Mouse (Mus musculus): Measurements from ENCODE around the gene Asb11. TPM values are rescaled to one million over a fixed set of nuclear protein-coding genes. Genes with fewer than 3 reads are reported as not detected.
A peak's percentile ranks its signal among the peaks of the same experiment; 100 is the strongest.

The Asb11 gene
- polyA plus RNA-seq, 1 experiment from 2014 or later = 1.4 TPM

- no peaks in the 10 kb centered on the region for H3K36me3 ChIP-seq (ENCODE audit: control insufficient read depth, insufficient read depth, low read length)
- no peak overlapping the region for H3K4me2 ChIP-seq (replicated peaks; ENCODE audit: low read depth)
- no peak overlapping the region for H3K27ac ChIP-seq (replicated peaks)
- DNase-seq (ENCODE audit: low spot score) = no peak
- 66% methylated on average over 12 of the region's 12 CpGs for WGBS
- H3K4me3 ChIP-seq (ENCODE audit: low read depth, low read length) = no peak overlapping the region
- H3K9ac ChIP-seq (ENCODE audit: low read length) = no peak overlapping the region
- TF ChIP-seq EP300 (optimal IDR thresholded peaks at IDR 0.05) (no peak), CTCF (IDR thresholded peaks at IDR 0.05; ENCODE audit: low read depth) (no peak)
- no peak; the same call in 1 of the 2 replicates for ATAC-seq (ENCODE audit: low FRiP score, low TSS enrichment)
- no peaks in the 10 kb centered on the region for H3K4me1 ChIP-seq (replicated peaks; ENCODE audit: control insufficient read depth, insufficient read depth)
- no peaks in the 10 kb centered on the region for H3K9me3 ChIP-seq (ENCODE audit: control insufficient read depth, low read length)
- H3K27me3 ChIP-seq (ENCODE audit: control insufficient read depth, insufficient read depth, low read length) = no peaks in the 10 kb centered on the region
These were observed 8.8 kb downstream of the Asb11 start for GRCm38 (mm10) chrX:164445601-164446000.

DNA sequence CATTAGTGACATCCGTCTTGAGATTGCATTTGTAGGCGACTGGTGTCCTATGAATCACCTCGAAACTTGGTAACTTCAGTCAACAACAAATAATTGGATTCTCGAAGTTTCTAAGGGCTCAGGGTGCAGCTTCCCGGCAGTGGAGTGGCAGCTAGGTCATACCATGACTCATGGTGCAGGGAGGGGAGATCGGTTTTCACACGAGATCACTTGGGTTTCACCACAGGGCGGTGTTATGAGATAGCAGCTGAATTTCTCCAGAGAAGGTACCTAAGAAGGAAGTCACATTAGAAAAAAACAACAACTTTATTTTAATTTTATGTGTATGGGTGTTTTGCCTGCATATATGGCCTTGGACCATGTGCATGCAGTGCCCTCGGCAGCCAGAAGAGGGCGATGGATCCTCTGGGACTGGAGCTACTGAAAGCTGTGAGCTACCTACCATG, 9.3 kb downstream of the Asb11 start:
- H3K9me3 ChIP-seq (ENCODE audit: control insufficient read depth, low read length) = no peaks in the 10 kb centered on the region
- DNase-seq (ENCODE audit: low spot score) (peak; percentile 29), ATAC-seq (ENCODE audit: low FRiP score, low TSS enrichment) (peak; percentile 85)
- H3K27ac ChIP-seq (replicated peaks) = no peak overlapping the region
- no peak overlapping the region for H3K4me3 ChIP-seq (ENCODE audit: low read depth, low read length)
- H3K27me3 ChIP-seq (ENCODE audit: control insufficient read depth, insufficient read depth, low read length) = no peaks in the 10 kb centered on the region
- H3K9ac ChIP-seq (ENCODE audit: low read length) = no peak overlapping the region
- no peaks in the 10 kb centered on the region for H3K36me3 ChIP-seq (ENCODE audit: control insufficient read depth, insufficient read depth, low read length)
- H3K4me1 ChIP-seq (replicated peaks; ENCODE audit: control insufficient read depth, insufficient read depth) = no peaks in the 10 kb centered on the region
- 66% methylated on average over 10 of the region's 10 CpGs for WGBS
- H3K4me2 ChIP-seq (replicated peaks; ENCODE audit: low read depth) = no peak overlapping the region
- peak; percentile 53 for TF ChIP-seq CTCF (IDR thresholded peaks at IDR 0.05; ENCODE audit: low read depth)
- TF ChIP-seq EP300 (optimal IDR thresholded peaks at IDR 0.05) = no peak

DNA sequence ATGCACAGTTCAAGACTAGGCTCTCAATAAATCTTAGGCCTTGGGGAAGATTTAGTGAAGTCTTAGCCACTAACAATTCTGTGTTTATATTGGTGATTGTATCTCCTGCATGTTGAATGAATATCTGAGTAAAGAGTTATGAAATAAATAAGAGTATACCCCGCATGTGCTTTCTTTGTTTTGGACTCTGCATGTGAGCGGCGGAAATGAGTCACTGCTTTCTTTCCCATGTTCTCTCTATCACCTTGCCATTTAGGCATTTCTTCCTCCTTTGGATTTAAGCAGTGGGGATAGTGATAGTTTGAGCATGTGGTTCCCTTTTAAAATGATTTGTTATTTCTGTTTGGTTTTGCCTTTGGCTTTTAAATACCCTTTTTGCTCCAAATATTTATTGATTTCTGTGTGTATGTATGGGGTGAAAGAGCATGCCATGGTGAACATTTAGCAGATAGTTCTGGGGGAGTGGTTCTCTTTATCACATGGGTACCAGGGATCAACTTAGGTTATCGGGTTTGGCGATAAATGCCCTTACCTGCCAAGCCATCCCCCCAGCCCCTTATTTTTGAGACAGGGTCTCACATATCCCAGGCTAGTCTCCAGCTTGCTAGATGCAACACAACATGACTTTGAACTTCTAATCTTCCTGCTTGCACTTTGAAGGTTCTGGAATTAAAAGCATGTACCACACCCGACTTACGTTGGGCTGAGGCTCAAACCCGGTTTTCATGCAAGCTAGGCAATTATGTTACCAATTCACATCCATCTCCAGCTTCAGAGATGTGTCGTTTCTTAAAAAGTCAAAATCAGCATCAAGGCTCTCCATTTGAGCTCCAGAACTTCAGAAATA, 10.3 kb downstream of the Asb11 start:
- Histone ChIP-seq H3K36me3 (ENCODE audit: control insufficient read depth, insufficient read depth, low read length) (no peaks in the 10 kb centered on the region), H3K4me1 (replicated peaks; ENCODE audit: control insufficient read depth, insufficient read depth) (no peaks in the 10 kb centered on the region), H3K9ac (ENCODE audit: low read length) (no peak overlapping the region), H3K4me2 (replicated peaks; ENCODE audit: low read depth) (no peak overlapping the region), H3K9me3 (ENCODE audit: control insufficient read depth, low read length) (no peaks in the 10 kb centered on the region), H3K4me3 (ENCODE audit: low read depth, low read length) (no peak overlapping the region), H3K27ac (replicated peaks) (no peak overlapping the region), H3K27me3 (ENCODE audit: control insufficient read depth, insufficient read depth, low read length) (no peaks in the 10 kb centered on the region)
- 79% methylated on average over 9 of the region's 9 CpGs for WGBS
- TF ChIP-seq CTCF (IDR thresholded peaks at IDR 0.05; ENCODE audit: low read depth) (no peak), EP300 (optimal IDR thresholded peaks at IDR 0.05) (no peak)
- ATAC-seq (ENCODE audit: low FRiP score, low TSS enrichment) (no peak), DNase-seq (ENCODE audit: low spot score) (no peak)

- no peak overlapping the region for H3K4me3 ChIP-seq (ENCODE audit: low read depth, low read length)
- ATAC-seq (ENCODE audit: low FRiP score, low TSS enrichment) = no peak
- no peaks in the 10 kb centered on the region for H3K9me3 ChIP-seq (ENCODE audit: control insufficient read depth, low read length)
- H3K4me2 ChIP-seq (replicated peaks; ENCODE audit: low read depth) = no peak overlapping the region
- H3K4me1 ChIP-seq (replicated peaks; ENCODE audit: control insufficient read depth, insufficient read depth) = no peaks in the 10 kb centered on the region
- no peak overlapping the region for H3K9ac ChIP-seq (ENCODE audit: low read length)
- H3K27me3 ChIP-seq (ENCODE audit: control insufficient read depth, insufficient read depth, low read length) = no peaks in the 10 kb centered on the region
- DNase-seq (ENCODE audit: low spot score) = no peak
- TF ChIP-seq EP300 (optimal IDR thresholded peaks at IDR 0.05) (no peak), CTCF (IDR thresholded peaks at IDR 0.05; ENCODE audit: low read depth) (no peak)
- WGBS = 87% methylated on average over 2 of the region's 2 CpGs
- no peaks in the 10 kb centered on the region for H3K36me3 ChIP-seq (ENCODE audit: control insufficient read depth, insufficient read depth, low read length)
- H3K27ac ChIP-seq (replicated peaks) = no peak overlapping the region
These were observed 10.9 kb downstream of the Asb11 start for GRCm38 (mm10) chrX:164447682-164448071.

DNA sequence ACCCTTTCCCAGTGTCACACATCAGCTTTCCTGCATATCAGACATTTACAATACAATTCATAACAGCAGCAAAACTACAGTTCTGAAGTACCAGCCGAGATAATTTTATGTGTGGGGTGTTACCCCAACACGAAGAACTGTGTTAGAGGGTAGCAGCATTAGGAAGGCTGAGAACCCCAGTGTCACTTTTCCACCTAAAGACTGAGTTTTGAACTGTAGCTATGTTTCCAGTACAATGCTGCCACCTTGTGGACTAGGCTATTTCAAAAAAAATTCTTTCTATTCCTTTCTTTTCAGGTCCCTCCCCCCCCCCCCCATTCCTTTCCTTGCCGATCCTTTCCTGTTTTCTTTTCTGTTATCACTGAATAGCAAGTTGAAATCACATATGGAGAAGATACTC, 12.4 kb downstream of the Asb11 start:
- no peak overlapping the region for H3K27ac ChIP-seq (replicated peaks)
- TF ChIP-seq EP300 (optimal IDR thresholded peaks at IDR 0.05) = no peak
- TF ChIP-seq CTCF (IDR thresholded peaks at IDR 0.05; ENCODE audit: low read depth) = peak; percentile 69
- no peak overlapping the region for H3K4me2 ChIP-seq (replicated peaks; ENCODE audit: low read depth)
- H3K36me3 ChIP-seq (ENCODE audit: control insufficient read depth, insufficient read depth, low read length) = no peaks in the 10 kb centered on the region
- H3K9me3 ChIP-seq (ENCODE audit: control insufficient read depth, low read length) = no peaks in the 10 kb centered on the region
- 24% methylated on average over 3 of the region's 3 CpGs for WGBS
- H3K4me3 ChIP-seq (ENCODE audit: low read depth, low read length) = no peak overlapping the region
- H3K9ac ChIP-seq (ENCODE audit: low read length) = no peak overlapping the region
- ATAC-seq (ENCODE audit: low FRiP score, low TSS enrichment) (no peak), DNase-seq (ENCODE audit: low spot score) (no peak)
- no peaks in the 10 kb centered on the region for H3K27me3 ChIP-seq (ENCODE audit: control insufficient read depth, insufficient read depth, low read length)
- no peaks in the 10 kb centered on the region for H3K4me1 ChIP-seq (replicated peaks; ENCODE audit: control insufficient read depth, insufficient read depth)

DNA sequence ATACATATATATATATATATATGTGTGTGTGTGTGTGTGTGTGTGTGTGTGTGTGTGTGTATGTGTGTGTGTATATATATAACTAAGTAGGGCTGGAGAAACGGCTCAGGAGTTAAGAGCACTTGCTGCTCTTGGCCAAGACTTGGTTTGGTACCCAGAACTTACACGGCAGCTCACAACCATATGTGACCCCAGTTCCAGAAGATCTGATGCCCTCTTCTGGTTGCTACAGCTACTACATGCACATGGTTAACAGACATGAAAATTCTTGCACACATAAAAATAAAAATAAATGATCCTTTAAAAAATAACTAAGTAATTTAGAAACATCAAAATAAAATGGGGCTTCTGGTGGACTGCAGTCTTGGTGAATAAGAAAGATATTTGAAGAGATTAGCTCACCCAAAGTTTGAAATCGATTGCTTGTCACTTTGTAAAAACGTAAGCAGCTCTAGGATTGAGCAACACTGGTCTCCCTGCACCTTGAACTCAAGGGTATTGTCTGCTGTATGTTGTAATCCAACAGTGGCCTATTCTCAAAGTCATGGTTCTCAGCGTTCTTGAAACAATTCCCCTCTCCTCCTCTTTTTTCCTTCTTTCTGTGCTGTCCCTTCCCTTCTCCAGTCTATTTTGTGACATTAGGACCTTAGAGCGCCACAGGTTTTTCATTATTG, 22.5 kb downstream of the Asb11 start:
- H3K4me3 ChIP-seq (ENCODE audit: low read depth, low read length) = no peak overlapping the region
- 61% methylated on average over 6 of the region's 6 CpGs for WGBS
- H3K4me1 ChIP-seq (replicated peaks; ENCODE audit: control insufficient read depth, insufficient read depth) = no peaks in the 10 kb centered on the region
- H3K9ac ChIP-seq (ENCODE audit: low read length) = no peak overlapping the region
- no peaks in the 10 kb centered on the region for H3K27me3 ChIP-seq (ENCODE audit: control insufficient read depth, insufficient read depth, low read length)
- DNase-seq (ENCODE audit: low spot score) (no peak), ATAC-seq (ENCODE audit: low FRiP score, low TSS enrichment) (no peak)
- no peak overlapping the region for H3K4me2 ChIP-seq (replicated peaks; ENCODE audit: low read depth)
- no peaks in the 10 kb centered on the region for H3K9me3 ChIP-seq (ENCODE audit: control insufficient read depth, low read length)
- H3K36me3 ChIP-seq (ENCODE audit: control insufficient read depth, insufficient read depth, low read length) = no peaks in the 10 kb centered on the region
- no peak overlapping the region for H3K27ac ChIP-seq (replicated peaks)
- TF ChIP-seq EP300 (optimal IDR thresholded peaks at IDR 0.05) = no peak
- peak; percentile 32; the same call in 1 of the 2 replicates for TF ChIP-seq CTCF (IDR thresholded peaks at IDR 0.05; ENCODE audit: low read depth)

Data from stomach, postnatal 0 days (tissue).